Mouse (Mus musculus): ENCODE measurements around the gene Dnajc19.
A peak's percentile ranks its signal among the peaks of the same experiment; 100 is the strongest.

The Dnajc19 gene

GRCm38 (mm10) chr3:34028935-34029334 lies 52.2 kb downstream of the Dnajc19 start:
- DNase-seq (ENCODE audit: low spot score), result no peak

GRCm38 (mm10) chr3:34021259-34021828 lies 59.8 kb downstream of the Dnajc19 start:
- no peak for DNase-seq (ENCODE audit: low spot score)

- peak; percentile 33 for DNase-seq (ENCODE audit: low spot score)
These were observed 60.5 kb downstream of the Dnajc19 start for GRCm38 (mm10) chr3:34020382-34021258.

- peak; percentile 83 for DNase-seq (ENCODE audit: low spot score)
These were observed 61.4 kb downstream of the Dnajc19 start, which contains the start of gene Fxr1 for GRCm38 (mm10) chr3:34019540-34020381. Gene Fxr1 (plus strand): TSS chr3:34019943.

- peak; percentile 56 for DNase-seq (ENCODE audit: low spot score)
These were observed 72.9 kb downstream of the Dnajc19 start for GRCm38 (mm10) chr3:34008191-34008590.

- no peak for DNase-seq (ENCODE audit: low spot score)
These were observed 73.5 kb downstream of the Dnajc19 start for GRCm38 (mm10) chr3:34007611-34008010.

GRCm38 (mm10) chr3:34006824-34007223 lies 74.3 kb downstream of the Dnajc19 start:
- DNase-seq (ENCODE audit: low spot score), result no peak

- no peak for DNase-seq (ENCODE audit: low spot score)
These were observed 74.8 kb downstream of the Dnajc19 start for GRCm38 (mm10) chr3:34006301-34006700.

Data from adipocyte (in vitro differentiated cells).